Mouse (Mus musculus): ENCODE measurements around the gene Gm10715.
"Not testable (repeated sequence)": the region's sequence is repeated elsewhere in the genome, so short reads cannot be mapped to it uniquely, and the experiment has no call there.

GRCm38 (mm10) chr9:3012054-3012621 is 24.5 kb upstream of the Gm10715 start:
- TF ChIP-seq CTCF, EP300 (IDR thresholded peaks at IDR 0.05; ENCODE audit: low read depth): not testable (repeated sequence)

Data from liver, postnatal 0 days (tissue).